Mouse (Mus musculus) stomach, embryonic 14.5 days (tissue): ENCODE results near the gene Hs1bp3. TPM values are rescaled to one million over a fixed set of nuclear protein-coding genes. Genes with fewer than 3 reads are reported as not detected.

Experiments used
- ATAC-seq: fragments of 200-750 bp; cut with Nextera tagmentation; 2 replicates; pipeline ENCODE4 v1.8.0; 2017; ENCODE audit warnings: low read depth, moderate TSS enrichment; ENCODE audit not compliant: insufficient number of reproducible peaks, insufficient read depth, low FRiP score
- H3K27ac ChIP-seq: fragments of 300-500 bp; sonication (generic); 2 replicates; pipeline ENCODE4 v1.5.1; 2014; ENCODE audit warnings: mild to moderate bottlenecking, low read length, moderate library complexity, mixed read lengths
- H3K27me3 ChIP-seq: fragments of 300-500 bp; sonication (generic); 2 replicates; pipeline ENCODE4 v1.6.1; 2014; ENCODE audit warnings: low read length, control low read depth, mixed read lengths; ENCODE audit not compliant: control insufficient read depth, insufficient read depth
- H3K36me3 ChIP-seq: fragments of 300-500 bp; sonication (generic); 2 replicates; pipeline ENCODE4 v1.6.1; 2014; ENCODE audit warnings: mild to moderate bottlenecking, control low read depth, low read length, moderate library complexity, mixed read lengths; ENCODE audit not compliant: control insufficient read depth, insufficient read depth
- H3K4me1 ChIP-seq: fragments of 300-500 bp; sonication (generic); 2 replicates; pipeline ENCODE4 v1.6.1; 2014; ENCODE audit warnings: low read length, control low read depth, mixed read lengths; ENCODE audit not compliant: control insufficient read depth, insufficient read depth
- H3K4me2 ChIP-seq: fragments of 300-500 bp; sonication (generic); replicated peaks from 2 replicates; pipeline ENCODE4 v1.6.1; 2014; ENCODE audit warnings: low read depth, low read length, control low read depth
- H3K4me3 ChIP-seq: fragments of 300-500 bp; sonication (generic); 2 replicates; pipeline ENCODE4 v1.5.1; 2014; ENCODE audit warnings: low read depth, low read length, control low read depth
- H3K9ac ChIP-seq: fragments of 300-500 bp; sonication (generic); replicated peaks from 2 replicates; pipeline ENCODE4 v1.6.1; 2014; ENCODE audit warnings: low read depth, mild to moderate bottlenecking, control low read depth, low read length, moderate library complexity, mixed read lengths
- H3K9me3 ChIP-seq: fragments of 300-500 bp; sonication (generic); 2 replicates; pipeline ENCODE4 v1.6.1; 2016; ENCODE audit warnings: low read depth, low read length, control low read depth; ENCODE audit not compliant: control insufficient read depth
- WGBS: fragments of 180-500 bp; shearing (Covaris S2); extraction: QIAGEN DNeasy Blood & Tissue Kit; methylation state at CpG from one replicate; pipeline ENCODE4 v1.1.7; 2014; 5-methylcytosine and 5-hydroxymethylcytosine counted together
- polyA plus RNA-seq: library from polyadenylated mRNA; unstranded; fragments of >200 nt; fragmentation: Nextera tagmentation; extraction: Ambion mirVana; gene quantifications from 2 replicates; pipeline ENCODE4 v1.2.1, GENCODE M21; 2014

Gene Hs1bp3
- polyA plus RNA-seq, 1 experiment from 2014 or later, result 11.2 TPM

DNA sequence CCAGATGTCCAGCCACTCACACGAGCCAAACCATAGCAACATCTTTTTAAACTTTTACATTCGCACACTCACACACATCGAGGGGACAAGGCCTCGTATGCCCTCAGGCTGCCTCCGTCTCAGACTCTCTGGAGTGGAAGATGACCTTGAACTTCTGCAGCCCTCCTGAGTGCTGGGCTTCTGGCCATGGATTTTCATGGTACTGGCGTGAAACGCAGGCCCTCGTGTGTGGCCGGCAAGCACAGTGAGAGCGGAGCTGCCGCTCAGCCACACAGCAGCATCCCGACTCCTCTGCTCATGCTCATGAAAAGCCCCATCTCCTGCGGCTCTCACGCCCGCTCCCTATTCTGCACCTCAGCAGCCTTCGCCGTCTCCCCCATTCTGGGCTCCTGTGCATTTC lies 2.2 kb upstream of the Hs1bp3 start:
- H3K9ac ChIP-seq, result no peak overlapping the region
- H3K4me3 ChIP-seq, result no peak overlapping the region
- H3K27me3 ChIP-seq, result 0 out of 2 replicates have a peak, but pooled peaks cover 2% of the 10 kb centered on the region
- 52% methylated on average over 17 of the region's 17 CpGs for WGBS
- H3K4me2 ChIP-seq, result no peak overlapping the region
- H3K4me1 ChIP-seq, result 0 out of 2 replicates have a peak, but pooled peaks cover 7% of the 10 kb centered on the region
- no peak for ATAC-seq
- no peak overlapping the region for H3K27ac ChIP-seq
- H3K36me3 ChIP-seq, result no peaks in the 10 kb centered on the region
- no peaks in the 10 kb centered on the region for H3K9me3 ChIP-seq

DNA sequence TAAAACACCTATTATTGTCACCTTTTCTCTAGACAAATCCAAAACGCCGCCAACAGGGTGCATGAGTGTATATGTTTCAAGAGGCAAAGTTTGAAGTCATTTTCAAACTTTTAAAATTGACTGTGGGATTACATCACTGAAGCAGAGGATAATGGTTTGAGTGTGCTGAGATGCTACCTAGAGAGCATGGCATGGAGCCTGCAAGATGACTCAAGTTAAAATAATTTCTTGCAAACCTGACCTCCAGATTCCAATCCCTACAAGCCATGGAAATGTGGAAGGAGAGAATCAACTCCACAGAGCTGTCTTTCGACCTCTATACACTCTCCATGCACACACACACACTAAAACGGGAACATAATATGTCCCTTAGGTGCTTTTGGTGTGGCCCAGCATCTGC lies 966 bp upstream of the Hs1bp3 start:
- H3K27me3 ChIP-seq, result 0 out of 2 replicates have a peak, but pooled peaks cover 2% of the 10 kb centered on the region
- no peak for ATAC-seq

DNA sequence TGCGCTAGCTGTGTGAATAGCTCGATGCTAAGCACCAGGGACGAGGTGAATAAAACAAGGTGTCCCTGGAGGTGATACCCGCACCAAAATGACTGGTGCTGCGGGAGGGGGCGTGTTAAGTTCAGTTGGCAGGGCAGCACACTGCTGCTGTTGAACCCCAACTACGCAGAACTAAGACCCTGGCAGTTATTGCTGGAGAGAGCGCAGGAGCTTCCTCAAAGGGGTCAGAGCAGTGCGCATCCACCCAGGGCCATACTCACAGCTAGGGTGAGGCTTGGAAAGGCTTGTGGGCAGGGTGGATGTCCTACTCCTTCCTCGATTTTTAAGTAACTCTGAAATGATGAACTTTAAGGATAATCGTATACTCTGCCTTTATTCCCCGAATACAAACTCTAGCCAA lies 541 bp downstream of the Hs1bp3 start:
- Histone ChIP-seq H3K27me3 (0 out of 2 replicates have a peak, but pooled peaks cover 2% of the 10 kb centered on the region), H3K36me3 (no peaks in the 10 kb centered on the region), H3K4me3 (peak overlapping the region; percentile 63), H3K4me2 (peak overlapping the region; percentile 57), H3K4me1 (0 out of 2 replicates have a peak, but pooled peaks cover 7% of the 10 kb centered on the region), H3K27ac (no peak overlapping the region), H3K9me3 (no peaks in the 10 kb centered on the region), H3K9ac (peak overlapping the region; percentile 52; the same call in 1 of the 2 replicates)
- 0 out of 2 replicates have a peak, but pooled peaks have one; percentile 2 for ATAC-seq
- WGBS, result 20% methylated on average over 12 of the region's 12 CpGs

More for the DNA sequence above, 966 bp upstream of the Hs1bp3 start:
- no peak overlapping the region for H3K27ac ChIP-seq
- 88% methylated on average over 4 of the region's 4 CpGs for WGBS
- no peak overlapping the region for H3K4me2 ChIP-seq
- 0 out of 2 replicates have a peak, but pooled peaks cover 7% of the 10 kb centered on the region for H3K4me1 ChIP-seq
- no peaks in the 10 kb centered on the region for H3K36me3 ChIP-seq
- H3K4me3 ChIP-seq, result no peak overlapping the region
- no peak overlapping the region for H3K9ac ChIP-seq
- no peaks in the 10 kb centered on the region for H3K9me3 ChIP-seq

DNA sequence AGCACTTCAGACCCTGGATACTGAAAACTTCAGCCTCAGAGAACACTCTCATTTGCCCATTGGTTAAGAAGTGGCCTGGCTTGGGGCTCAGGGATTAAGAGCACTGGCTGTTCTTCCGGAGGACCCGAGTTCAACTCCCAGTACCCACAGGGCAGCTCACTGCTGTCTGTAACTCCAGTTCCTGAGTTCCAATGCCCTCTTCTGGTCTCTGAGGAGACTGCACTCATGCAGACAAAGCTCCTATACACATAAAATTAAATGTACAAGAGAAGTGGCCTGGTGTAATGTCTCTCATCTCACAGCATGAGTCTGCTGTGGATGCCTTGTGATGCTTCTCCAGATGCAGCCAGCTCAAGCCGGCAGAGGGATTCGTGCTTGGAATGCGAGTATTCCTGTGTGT lies 3.3 kb downstream of the Hs1bp3 start:
- no peaks in the 10 kb centered on the region for H3K9me3 ChIP-seq
- no peak for ATAC-seq
- no peaks in the 10 kb centered on the region for H3K27me3 ChIP-seq

DNA sequence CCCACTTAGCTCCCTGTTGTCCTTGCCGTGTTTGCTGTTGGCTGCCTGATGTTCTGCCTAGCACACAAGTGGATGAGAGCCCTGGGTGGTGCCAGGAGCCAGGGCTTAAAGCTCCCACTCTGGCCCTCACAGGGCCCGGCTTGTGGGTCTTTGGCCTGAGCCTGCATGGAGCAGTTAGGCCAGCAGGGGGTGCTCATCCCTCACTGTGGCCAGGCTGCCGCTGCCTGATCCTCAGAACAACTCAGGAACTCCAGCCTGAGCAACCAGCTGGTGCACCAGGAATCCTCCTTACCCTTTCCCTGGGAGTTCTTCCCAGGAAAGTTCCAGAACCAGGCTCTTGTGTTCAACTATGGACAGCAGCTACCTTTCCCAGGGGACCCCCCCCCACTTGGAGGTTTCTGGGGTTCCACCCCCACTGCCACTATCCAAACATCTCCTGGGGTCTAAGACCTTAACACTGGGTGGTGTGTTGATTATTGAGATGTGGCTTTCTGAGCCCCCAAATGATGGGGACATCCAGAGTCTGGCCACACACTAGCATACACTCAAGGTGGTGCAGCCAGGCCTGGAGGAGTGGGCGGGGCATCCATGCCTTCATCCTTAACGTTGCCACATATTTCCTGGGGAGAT lies 7.0 kb downstream of the Hs1bp3 start:
- H3K9me3 ChIP-seq, result no peaks in the 10 kb centered on the region
- no peak overlapping the region for H3K4me2 ChIP-seq
- peaks cover 8% of the 10 kb centered on the region for H3K36me3 ChIP-seq
- H3K27ac ChIP-seq, result no peak overlapping the region
- no peak overlapping the region for H3K9ac ChIP-seq
- H3K4me1 ChIP-seq, result no peaks in the 10 kb centered on the region
- no peak for ATAC-seq
- WGBS, result 36% methylated on average over 5 of the region's 5 CpGs
- no peak overlapping the region for H3K4me3 ChIP-seq
- H3K27me3 ChIP-seq, result no peaks in the 10 kb centered on the region

More for the DNA sequence above, 3.3 kb downstream of the Hs1bp3 start:
- 86% methylated on average over 5 of the region's 5 CpGs for WGBS
- peaks cover 2% of the 10 kb centered on the region; the same call in 1 of the 2 replicates for H3K36me3 ChIP-seq
- no peak overlapping the region for H3K4me2 ChIP-seq
- H3K9ac ChIP-seq, result no peak overlapping the region
- H3K27ac ChIP-seq, result no peak overlapping the region
- H3K4me1 ChIP-seq, result 0 out of 2 replicates have a peak, but pooled peaks cover 7% of the 10 kb centered on the region
- no peak overlapping the region for H3K4me3 ChIP-seq

DNA sequence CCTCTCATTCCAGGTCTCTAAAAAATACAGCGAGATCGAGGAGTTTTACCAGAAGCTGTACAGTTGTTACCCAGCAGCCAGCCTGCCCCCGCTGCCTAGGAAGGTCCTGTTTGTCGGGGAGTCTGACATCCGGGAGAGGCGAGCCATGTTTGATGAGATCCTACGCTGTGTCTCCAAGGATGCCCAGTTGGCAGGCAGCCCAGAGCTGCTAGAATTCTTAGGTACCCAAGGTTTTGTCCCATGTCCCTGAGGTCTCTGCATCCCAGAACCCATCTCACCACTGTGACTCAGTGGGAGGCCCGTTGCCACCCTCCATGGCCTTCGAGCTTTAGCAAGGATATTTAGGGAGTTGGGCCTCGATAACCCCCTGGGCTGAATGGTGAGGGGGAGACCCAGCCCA lies 8.3 kb downstream of the Hs1bp3 start:
- Histone ChIP-seq H3K9ac (no peak overlapping the region), H3K4me1 (no peaks in the 10 kb centered on the region), H3K27me3 (no peaks in the 10 kb centered on the region), H3K9me3 (no peaks in the 10 kb centered on the region), H3K27ac (no peak overlapping the region), H3K4me2 (no peak overlapping the region), H3K4me3 (no peak overlapping the region), H3K36me3 (peaks cover 8% of the 10 kb centered on the region)
- WGBS, result 87% methylated on average over 10 of the region's 10 CpGs
- no peak for ATAC-seq

DNA sequence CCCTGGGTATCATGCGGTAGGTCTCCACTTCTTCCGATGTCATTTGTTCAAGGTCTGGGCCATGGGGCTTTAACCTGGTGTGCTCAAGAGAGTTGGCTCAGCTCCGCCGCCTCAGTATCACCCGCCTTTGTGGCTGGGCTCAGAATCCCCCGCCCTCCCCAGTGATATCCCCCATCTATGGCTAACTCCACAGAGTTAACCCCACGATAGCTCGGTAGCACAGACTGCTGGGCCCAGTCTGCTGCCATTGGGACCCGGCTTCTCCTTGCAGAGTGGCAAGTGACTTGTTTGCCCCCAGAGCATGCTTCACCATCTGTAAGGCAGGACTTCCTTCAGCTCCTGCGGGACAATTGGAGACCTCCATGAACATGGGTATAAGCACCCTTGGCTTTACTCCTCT lies 10.9 kb downstream of the Hs1bp3 start:
- H3K27me3 ChIP-seq, result no peaks in the 10 kb centered on the region
- peaks cover 2% of the 10 kb centered on the region; the same call in 1 of the 2 replicates for H3K4me1 ChIP-seq
- no peak overlapping the region for H3K4me3 ChIP-seq
- no peak overlapping the region for H3K9ac ChIP-seq
- H3K36me3 ChIP-seq, result peaks cover 10% of the 10 kb centered on the region
- no peak for ATAC-seq
- H3K4me2 ChIP-seq, result no peak overlapping the region
- no peaks in the 10 kb centered on the region for H3K9me3 ChIP-seq
- no peak overlapping the region for H3K27ac ChIP-seq
- 91% methylated on average over 10 of the region's 10 CpGs for WGBS

DNA sequence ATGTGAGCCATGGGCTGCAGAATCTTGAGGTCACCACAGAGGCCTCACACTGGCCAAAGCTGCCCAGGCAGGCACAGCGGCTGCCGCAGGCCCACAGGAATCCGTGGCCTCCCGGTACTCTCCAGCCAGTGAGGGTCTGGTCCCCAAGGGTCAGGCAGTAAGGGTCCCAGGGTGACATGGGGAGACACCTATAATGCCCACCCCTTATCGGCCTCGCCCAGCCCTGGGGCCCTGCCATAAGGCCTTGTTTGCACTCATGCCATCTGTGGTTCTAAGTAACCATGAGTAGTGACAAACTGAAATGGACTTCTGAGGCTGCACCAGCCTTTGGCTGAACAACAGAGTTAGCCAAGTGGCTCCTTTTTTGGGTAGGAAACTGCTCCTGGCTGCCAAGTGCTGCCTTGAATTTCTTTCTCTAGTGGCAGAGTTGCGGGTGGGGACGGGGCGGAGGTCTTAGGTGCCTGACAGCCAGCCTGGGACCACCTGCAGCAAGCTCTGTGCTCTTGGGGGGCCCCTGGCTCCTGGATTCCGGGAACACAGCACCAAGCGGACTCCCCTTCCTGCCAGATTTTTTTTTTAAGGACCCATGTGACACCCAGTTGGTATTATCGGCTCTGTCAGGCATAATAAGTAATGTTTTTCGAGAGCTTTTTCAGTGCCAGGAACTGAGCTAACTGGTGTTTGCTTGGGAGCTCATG lies 12.2 kb downstream of the Hs1bp3 start:
- Histone ChIP-seq H3K4me2 (no peak overlapping the region), H3K9ac (no peak overlapping the region), H3K9me3 (no peaks in the 10 kb centered on the region), H3K27ac (no peak overlapping the region), H3K36me3 (peaks cover 13% of the 10 kb centered on the region), H3K4me3 (no peak overlapping the region), H3K27me3 (no peaks in the 10 kb centered on the region), H3K4me1 (peaks cover 2% of the 10 kb centered on the region; the same call in 1 of the 2 replicates)
- no peak for ATAC-seq
- 88% methylated on average over 13 of the region's 13 CpGs for WGBS
